Mouse (Mus musculus) cerebellum, adult 9-11 months (tissue): ENCODE results near the gene Ppfibp2.
A peak's percentile ranks its signal among the peaks of the same experiment; 100 is the strongest.

Experiments used
- DNase-seq: peaks from one replicate; pipeline ENCODE4 v3.0.0; 2022

Gene Ppfibp2

GRCm38 (mm10) chr7:107618028-107618992, 23.3 kb downstream of the Ppfibp2 start:
- DNase-seq: no peak

- DNase-seq: no peak
Measured at GRCm38 (mm10) chr7:107619225-107619624, 24.2 kb downstream of the Ppfibp2 start.

GRCm38 (mm10) chr7:107620137-107620536, 25.1 kb downstream of the Ppfibp2 start:
- no peak for DNase-seq

- no peak for DNase-seq
Measured at GRCm38 (mm10) chr7:107624432-107624831, 29.4 kb downstream of the Ppfibp2 start.

- no peak for DNase-seq
Measured at GRCm38 (mm10) chr7:107625061-107625460, 30.1 kb downstream of the Ppfibp2 start, which contains the start of gene 5330417H12Rik. Gene 5330417H12Rik (minus strand): TSS chr7:107625161.

GRCm38 (mm10) chr7:107625781-107626180, 30.8 kb downstream of the Ppfibp2 start:
- no peak for DNase-seq

GRCm38 (mm10) chr7:107628383-107628782, 33.4 kb downstream of the Ppfibp2 start:
- DNase-seq: no peak

GRCm38 (mm10) chr7:107633201-107633600, 38.2 kb downstream of the Ppfibp2 start:
- DNase-seq: no peak

GRCm38 (mm10) chr7:107637398-107637797, 42.4 kb downstream of the Ppfibp2 start:
- no peak for DNase-seq

GRCm38 (mm10) chr7:107638026-107638425, 43.0 kb downstream of the Ppfibp2 start:
- DNase-seq: no peak

- DNase-seq: no peak
Measured at GRCm38 (mm10) chr7:107642586-107643275, 47.7 kb downstream of the Ppfibp2 start.

- no peak for DNase-seq
Measured at GRCm38 (mm10) chr7:107644987-107645386, 50.0 kb downstream of the Ppfibp2 start.

- DNase-seq: no peak
Measured at GRCm38 (mm10) chr7:107648937-107649688, 54.1 kb downstream of the Ppfibp2 start.

GRCm38 (mm10) chr7:107649990-107650389, 55.0 kb downstream of the Ppfibp2 start:
- no peak for DNase-seq

GRCm38 (mm10) chr7:107651821-107652220, 56.8 kb downstream of the Ppfibp2 start:
- no peak for DNase-seq

- no peak for DNase-seq
Measured at GRCm38 (mm10) chr7:107656451-107656850, 61.4 kb downstream of the Ppfibp2 start.

- DNase-seq: no peak
Measured at GRCm38 (mm10) chr7:107659186-107659918, 64.3 kb downstream of the Ppfibp2 start.

GRCm38 (mm10) chr7:107661189-107661842, 66.3 kb downstream of the Ppfibp2 start:
- peak; percentile 9 for DNase-seq

GRCm38 (mm10) chr7:107661843-107662281, 66.9 kb downstream of the Ppfibp2 start:
- no peak for DNase-seq

GRCm38 (mm10) chr7:107663621-107664020, 68.6 kb downstream of the Ppfibp2 start:
- no peak for DNase-seq
